Mouse (Mus musculus) monocyte, adult 5-6 weeks (primary cell): Measurements from ENCODE around the gene Dnajb2. TPM values are rescaled to one million over a fixed set of nuclear protein-coding genes. Genes with fewer than 3 reads are reported as not detected.

Experiments used
- ATAC-seq: fragments of 153-309, 156-312 bp; replicated peaks from 2 replicates; pipeline ENCODE4 v1.8.0; 2017; ENCODE audit warnings: mild to moderate bottlenecking; ENCODE audit not compliant: low TSS enrichment, insufficient number of reproducible peaks, severe bottlenecking, poor library complexity, low FRiP score
- total RNA-seq: library from RNA; stranded (forward); fragments of 200-1000, 200-491, 200-594 nt; gene quantifications from 3 replicates; pipeline ENCODE4 v1.2.3, GENCODE M21; 2017

Gene Dnajb2
- total RNA-seq, 1 experiment from 2014 or later: 22.6 TPM

GRCm38 (mm10) chr1:75277195-75278188 lies 41.3 kb downstream of the Dnajb2 start:
- no peak for ATAC-seq

- ATAC-seq: no peak
Measured at GRCm38 (mm10) chr1:75278228-75278627, 42.0 kb downstream of the Dnajb2 start, which contains the start of gene Resp18. Gene Resp18, minus strand, starts transcription at chr1:75278415.

DNA sequence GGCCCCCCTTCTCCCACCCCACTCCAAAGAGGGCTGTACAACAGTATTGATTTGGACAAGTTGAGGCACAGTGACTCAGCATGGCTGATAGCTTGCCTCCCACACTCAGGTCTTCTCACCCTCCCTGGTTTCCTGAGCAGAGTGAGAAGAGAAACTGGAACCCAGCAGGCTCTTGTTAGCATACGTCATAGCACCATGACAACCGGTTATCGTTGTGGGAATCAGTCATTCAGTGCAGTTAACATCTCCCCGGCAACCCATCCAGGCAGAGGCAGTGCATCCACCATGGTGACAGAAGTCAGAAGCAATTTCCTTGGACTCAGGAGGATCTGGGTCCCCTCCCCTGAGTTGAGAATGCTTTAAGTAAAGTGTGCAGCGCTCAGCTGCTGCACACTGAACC lies 46.8 kb downstream of the Dnajb2 start:
- ATAC-seq: no peak

GRCm38 (mm10) chr1:75284911-75285310 lies 48.7 kb downstream of the Dnajb2 start:
- no peak for ATAC-seq

- ATAC-seq: no peak
Measured at GRCm38 (mm10) chr1:75289376-75289775, 53.2 kb downstream of the Dnajb2 start.

GRCm38 (mm10) chr1:75289888-75290431 lies 53.8 kb downstream of the Dnajb2 start:
- ATAC-seq: no peak

DNA sequence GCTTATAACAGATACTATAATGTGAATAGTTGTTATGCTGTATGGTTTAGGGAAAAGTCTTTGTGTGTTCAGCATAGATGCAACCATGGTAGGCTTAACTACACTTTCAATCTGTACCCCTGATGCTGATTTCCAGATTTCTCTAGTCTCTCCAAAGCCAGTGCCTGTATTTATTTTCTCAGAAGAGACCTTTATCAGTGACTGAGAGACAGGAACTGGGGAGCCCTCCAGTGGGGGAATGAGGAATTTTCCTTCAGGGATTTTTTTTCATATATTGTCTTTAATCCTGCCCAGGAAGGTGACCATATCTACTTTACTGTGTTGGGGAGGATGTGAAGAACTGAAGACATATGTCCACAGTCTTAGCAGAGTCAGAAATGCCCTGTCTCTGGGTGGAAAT lies 54.4 kb downstream of the Dnajb2 start:
- ATAC-seq: no peak

DNA sequence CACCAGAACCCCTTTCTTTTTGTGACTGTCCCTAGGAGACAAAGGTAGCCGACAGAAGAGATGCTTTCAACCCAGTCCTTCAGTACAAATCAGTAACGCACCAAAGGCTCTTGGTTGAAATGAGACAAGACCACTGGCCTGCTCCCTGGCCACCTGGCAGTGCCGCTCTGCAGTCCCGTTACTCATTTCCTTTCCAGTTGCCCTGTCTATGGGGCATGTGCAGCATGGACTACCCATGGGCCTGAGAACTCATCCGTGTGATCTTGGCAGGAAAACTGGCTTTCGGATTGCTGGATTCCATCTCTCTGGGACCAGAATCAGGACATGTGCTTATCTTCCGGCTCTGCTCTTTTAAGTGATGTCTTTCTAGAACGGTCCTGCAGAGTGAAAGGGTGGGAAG lies 55.1 kb downstream of the Dnajb2 start:
- ATAC-seq: no peak

GRCm38 (mm10) chr1:75292476-75293330 lies 56.5 kb downstream of the Dnajb2 start:
- ATAC-seq: no peak

- no peak for ATAC-seq
Measured at GRCm38 (mm10) chr1:75293331-75293701, 57.1 kb downstream of the Dnajb2 start.

- no peak for ATAC-seq
Measured at GRCm38 (mm10) chr1:75294294-75294693, 58.1 kb downstream of the Dnajb2 start.

Other genes starting within 250 kb of the Dnajb2 start
- 4.9 to 13.4 TPM (median 7.4 TPM) in 3 replicates for gene Nhej1, start 111.2 kb upstream of the Dnajb2 start, total RNA-seq
- not detected in 3 replicates for gene Slc23a3, start 102.5 kb upstream of the Dnajb2 start, total RNA-seq
- 82.6 to 107 TPM (median 99.6 TPM) in 3 replicates for gene Cnppd1, start 93.7 kb upstream of the Dnajb2 start, total RNA-seq
- gene Retreg2, start 93.6 kb upstream of the Dnajb2 start, total RNA-seq: 24.7 to 70.3 TPM (median 47.7 TPM) in 3 replicates
- gene Zfand2b, start 67.8 kb upstream of the Dnajb2 start, total RNA-seq: 40.9 to 48.3 TPM (median 44.9 TPM) in 3 replicates
- 0.96 to 3.0 TPM (median 1.8 TPM) in 3 replicates for gene Abcb6, start 56.0 kb upstream of the Dnajb2 start, total RNA-seq
- 23.7 to 43.4 TPM (median 31.6 TPM) in 3 replicates for gene Ankzf1, start 44.3 kb upstream of the Dnajb2 start, total RNA-seq
- gene Atg9a, start 44.2 kb upstream of the Dnajb2 start, total RNA-seq: 14.6 to 21.0 TPM (median 20.4 TPM) in 3 replicates
- 9.2 to 12.8 TPM (median 9.2 TPM) in 3 replicates for gene Glb1l, start 25.6 kb upstream of the Dnajb2 start, total RNA-seq
- gene Stk16, start 25.6 kb upstream of the Dnajb2 start, total RNA-seq: 35.5 to 62.5 TPM (median 42.0 TPM) in 3 replicates
- 55.7 to 63.9 TPM (median 58.5 TPM) in 3 replicates for gene Tuba4a, start 16.5 kb upstream of the Dnajb2 start, total RNA-seq
- gene A630095N17Rik, start 4.3 kb upstream of the Dnajb2 start, total RNA-seq: not detected in 3 replicates
- gene Ptprn, start 28.1 kb downstream of the Dnajb2 start, total RNA-seq: not detected in 3 replicates
- gene Resp18, start 42.0 kb downstream of the Dnajb2 start, total RNA-seq: not detected in 3 replicates
- 24.0 to 37.3 TPM (median 32.1 TPM) in 3 replicates for gene Dnpep, start 81.6 kb downstream of the Dnajb2 start, total RNA-seq
- gene Des, start 123.9 kb downstream of the Dnajb2 start, total RNA-seq: not detected in 3 replicates
- gene Speg, start 138.9 kb downstream of the Dnajb2 start, total RNA-seq: 0.49 TPM in 1 of 3 replicates, not detected in the others
- 39.2 to 56.0 TPM (median 55.4 TPM) in 3 replicates for gene Gmppa, start 199.5 kb downstream of the Dnajb2 start, total RNA-seq
- gene Asic4, start 214.0 kb downstream of the Dnajb2 start, total RNA-seq: not detected in 3 replicates
- 3.6 to 11.4 TPM (median 4.3 TPM) in 3 replicates for gene Chpf, start 242.9 kb downstream of the Dnajb2 start, total RNA-seq
- gene Tmem198, start 243.1 kb downstream of the Dnajb2 start, total RNA-seq: 0.21 to 3.7 TPM (median 0.86 TPM) in 3 replicates